Mouse (Mus musculus): ENCODE measurements around the gene Spem1. TPM values are rescaled to one million over a fixed set of nuclear protein-coding genes. Genes with fewer than 3 reads are reported as not detected.

Gene Spem1
- total RNA-seq, 1 experiment from 2014 or later = not detected

DNA sequence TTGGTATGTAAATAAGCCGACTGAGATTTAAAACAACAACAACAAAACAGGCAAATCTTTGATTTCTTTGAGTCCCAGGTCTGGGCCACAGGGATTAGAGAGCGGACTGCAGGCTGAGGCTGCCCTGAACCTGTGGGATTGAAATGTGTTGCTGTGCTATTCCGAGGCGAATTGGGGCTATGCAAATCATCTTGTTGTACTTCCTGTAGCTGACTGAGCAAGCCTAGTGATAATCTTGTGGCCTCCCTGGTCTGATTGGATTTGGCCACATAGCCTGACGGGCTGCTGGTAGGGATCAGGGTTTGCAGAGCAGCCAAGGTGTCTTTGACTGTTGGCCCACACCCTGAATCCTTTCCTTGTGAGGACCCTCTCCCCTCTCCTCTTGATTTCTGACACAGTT lies 47.0 kb downstream of the Spem1 start:
- ATAC-seq (replicated peaks; ENCODE audit: low read depth, poor library complexity, severe bottlenecking) = 0 out of 2 replicates have a peak, but pooled peaks have one; percentile 24

Other genes with a start within 250 kb of the Spem1 start
- gene Wrap53, start 241.9 kb downstream of the Spem1 start, total RNA-seq (2017) = 5.0 and 8.0 TPM in 2 replicates
- gene Trp53, start 241.8 kb downstream of the Spem1 start, total RNA-seq (2017) = 78.8 and 104 TPM in 2 replicates
- gene Atp1b2, start 216.2 kb downstream of the Spem1 start, total RNA-seq (2017) = 16.9 and 26.2 TPM in 2 replicates
- gene Shbg, start 204.3 kb downstream of the Spem1 start, total RNA-seq (2017) = not detected in 2 replicates
- gene Sat2, start 200.2 kb downstream of the Spem1 start, total RNA-seq (2017) = not detected in 2 replicates
- 38.9 and 44.1 TPM in 2 replicates for gene Fxr2, start 189.2 kb downstream of the Spem1 start, total RNA-seq (2017)
- gene Sox15, start 166.9 kb downstream of the Spem1 start, total RNA-seq (2017) = 0.87 TPM in 1 of 2 replicates, not detected in the other
- gene Mpdu1, start 159.5 kb downstream of the Spem1 start, total RNA-seq (2017) = 51.8 and 56.8 TPM in 2 replicates
- 11.0 and 29.0 TPM in 2 replicates for gene Cd68, start 156.0 kb downstream of the Spem1 start, total RNA-seq (2017)
- 895 and 933 TPM in 2 replicates for gene Eif4a1, start 149.8 kb downstream of the Spem1 start, total RNA-seq (2017)
- gene Senp3, start 140.1 kb downstream of the Spem1 start, total RNA-seq (2017) = 75.7 and 92.7 TPM in 2 replicates
- 7.7 and 11.1 TPM in 2 replicates for gene Tnfsf13, start 136.4 kb downstream of the Spem1 start, total RNA-seq (2017)
- gene Tnfsf12, start 126.3 kb downstream of the Spem1 start, total RNA-seq (2017) = not detected in 2 replicates
- 2.1 and 3.0 TPM in 2 replicates for gene Tnfsfm13, start 126.1 kb downstream of the Spem1 start, total RNA-seq (2017)
- gene Polr2a, start 63.5 kb downstream of the Spem1 start, total RNA-seq (2017) = 59.3 and 132 TPM in 2 replicates
- gene Slc35g3, start 60.2 kb downstream of the Spem1 start, total RNA-seq (2017) = not detected in 2 replicates
- gene Zbtb4, start 56.3 kb downstream of the Spem1 start, total RNA-seq (2017) = 2.2 and 2.6 TPM in 2 replicates
- gene Chrnb1, start 26.2 kb downstream of the Spem1 start, total RNA-seq (2017) = 0.27 and 1.5 TPM in 2 replicates
- gene Fgf11, start 20.3 kb downstream of the Spem1 start, total RNA-seq (2017) = 2.5 TPM in 1 of 2 replicates, not detected in the other
- gene Tmem102, start 16.6 kb downstream of the Spem1 start, total RNA-seq (2017) = not detected in 2 replicates
- gene Gm39566, start 6.9 kb downstream of the Spem1 start, total RNA-seq (2017) = not detected in 2 replicates
- gene Spem2, start 3.7 kb downstream of the Spem1 start, total RNA-seq (2017) = not detected in 2 replicates
- 6.5 and 8.6 TPM in 2 replicates for gene Nlgn2, start 15.6 kb upstream of the Spem1 start, total RNA-seq (2017)
- 245 and 258 TPM in 2 replicates for gene Tmem256, start 16.3 kb upstream of the Spem1 start, total RNA-seq (2017)
- 24.6 and 31.0 TPM in 2 replicates for gene Plscr3, start 24.2 kb upstream of the Spem1 start, total RNA-seq (2017)
- gene Tnk1, start 36.5 kb upstream of the Spem1 start, total RNA-seq (2017) = not detected in 2 replicates
- not detected in 2 replicates for gene Tmem95, start 55.8 kb upstream of the Spem1 start, total RNA-seq (2017)
- 0.39 and 0.50 TPM in 2 replicates for gene Kctd11, start 59.2 kb upstream of the Spem1 start, total RNA-seq (2017)
- 73.1 and 81.7 TPM in 2 replicates for gene Acap1, start 73.4 kb upstream of the Spem1 start, total RNA-seq (2017)
- gene 2810408A11Rik, start 78.8 kb upstream of the Spem1 start, total RNA-seq (2017) = 5.5 and 5.9 TPM in 2 replicates
- 26.9 and 32.3 TPM in 2 replicates for gene Neurl4, start 78.9 kb upstream of the Spem1 start, total RNA-seq (2017)
- 42.0 and 78.8 TPM in 2 replicates for gene Gps2, start 91.7 kb upstream of the Spem1 start, total RNA-seq (2017)
- 854 and 864 TPM in 2 replicates for gene Eif5a, start 99.8 kb upstream of the Spem1 start, total RNA-seq (2017)
- gene Ybx2, start 113.6 kb upstream of the Spem1 start, total RNA-seq (2017) = not detected in 2 replicates
- 0.78 TPM in 1 of 2 replicates, not detected in the other for gene Slc2a4, start 126.0 kb upstream of the Spem1 start, total RNA-seq (2017)
- not detected in 2 replicates for gene Cldn7, start 142.6 kb upstream of the Spem1 start, total RNA-seq (2017)
- 22.1 and 47.1 TPM in 2 replicates for gene Ctdnep1, start 159.0 kb upstream of the Spem1 start, total RNA-seq (2017)
- gene Elp5, start 160.3 kb upstream of the Spem1 start, total RNA-seq (2017) = 41.2 and 47.0 TPM in 2 replicates
- gene Gabarap, start 169.0 kb upstream of the Spem1 start, total RNA-seq (2017) = 163 and 255 TPM in 2 replicates
- gene Phf23, start 173.6 kb upstream of the Spem1 start, total RNA-seq (2017) = 40.9 and 59.2 TPM in 2 replicates
- 12.6 and 13.1 TPM in 2 replicates for gene Dvl2, start 178.4 kb upstream of the Spem1 start, total RNA-seq (2017)
- 43.7 and 46.0 TPM in 2 replicates for gene Acadvl, start 193.2 kb upstream of the Spem1 start, total RNA-seq (2017)
- gene Dlg4, start 194.8 kb upstream of the Spem1 start, total RNA-seq (2017) = 3.0 and 5.2 TPM in 2 replicates
- gene Asgr1, start 231.9 kb upstream of the Spem1 start, total RNA-seq (2017) = 0.82 TPM in 1 of 2 replicates, not detected in the other